Mouse (Mus musculus) B cell, adult (primary cell): ENCODE results near the gene Fgd3. TPM values are rescaled to one million over a fixed set of nuclear protein-coding genes. Genes with fewer than 3 reads are reported as not detected.

Source experiments
- total RNA-seq: library from RNA; stranded (reverse); gene quantifications from 4 replicates; pipeline ENCODE4 v1.2.4, GENCODE M21; 2023; ENCODE audit not compliant: inconsistent age

Fgd3 gene
- total RNA-seq = 107 to 116 TPM (median 113 TPM) in 4 replicates

GRCm38 (mm10) chr13:49320040-49320439, at the start of gene Fgd3:
Fgd3 (minus strand) TSS chr13:49320311.

GRCm38 (mm10) chr13:49341012-49341830, 21.1 kb upstream of the Fgd3 start, which contains the start of gene Bicd2:
Bicd2 (plus strand) TSS chr13:49341585.

GRCm38 (mm10) chr13:49248467-49248862, 71.6 kb downstream of the Fgd3 start, which contains the start of gene Susd3:
Susd3 (minus strand) TSS chr13:49248706.

GRCm38 (mm10) chr13:49215504-49216219, 104.4 kb downstream of the Fgd3 start, which contains the start of gene Card19:
Card19 (minus strand) TSS chr13:49216037.

Other genes with a start within 250 kb of the Fgd3 start
- gene Wnk2, start 172.3 kb downstream of the Fgd3 start, total RNA-seq = 0.35 to 0.78 TPM (median 0.69 TPM) in 4 replicates
- gene Ninj1, start 132.8 kb downstream of the Fgd3 start, total RNA-seq = 30.5 to 35.2 TPM (median 32.7 TPM) in 4 replicates
- 44.6 to 49.7 TPM (median 45.3 TPM) in 4 replicates for gene Card19, start 104.3 kb downstream of the Fgd3 start, total RNA-seq
- 43.6 to 51.0 TPM (median 46.1 TPM) in 4 replicates for gene Susd3, start 71.6 kb downstream of the Fgd3 start, total RNA-seq
- 22.0 to 27.9 TPM (median 24.9 TPM) in 4 replicates for gene Bicd2, start 21.3 kb upstream of the Fgd3 start, total RNA-seq
- 7.0 to 8.0 TPM (median 7.0 TPM) in 4 replicates for gene Ippk, start 100.9 kb upstream of the Fgd3 start, total RNA-seq
- 0.66 to 1.6 TPM (median 0.85 TPM) in 4 replicates for gene Tes3-ps, start 173.0 kb upstream of the Fgd3 start, total RNA-seq
- gene Ecm2, start 184.5 kb upstream of the Fgd3 start, total RNA-seq = not detected in 4 replicates
- gene Aspn, start 224.1 kb upstream of the Fgd3 start, total RNA-seq = not detected in 4 replicates